9 mouse cellular contexts compared by ENCODE assay signal in genomic region chr7:141945927-141946326, GRCm38 (mm10). TPM values are rescaled to one million over a fixed set of nuclear protein-coding genes. Genes with fewer than 3 reads are reported as not detected.
A peak's percentile ranks its signal among the peaks of the same experiment; 100 is the strongest.
DNase-seq lines count a peak whose midpoint lies in the region; ATAC-seq lines count a peak whose summit lies in the region.
"Had no signal": no experiment of that assay in that cellular context is flagged by ENCODE, and none has a peak within 500 bp of the region (broad histone marks: within the 10 kb centered on the region; RNA-seq: fewer than 3 reads in every experiment).

No protein-coding gene starts in this region.

- WGBS in hindbrain, embryonic 13.5 days: 8% methylated on average over 7 of the region's 7 CpGs

- H3K27me3 ChIP-seq in hindbrain, embryonic 13.5 days: peaks cover 5% of the 10 kb centered on the region; the same call in 1 of the 2 replicates

- no peaks in the 10 kb centered on the region for H3K9me3 ChIP-seq in hindbrain, embryonic 13.5 days

- H3K4me3 ChIP-seq in hindbrain, embryonic 13.5 days: peak overlapping the region; percentile 15

- intact Hi-C loops in left cerebral cortex, postnatal 4 days (cut with DNase I): no loop called here

- no peak for ATAC-seq in hindbrain, embryonic 13.5 days (ENCODE audit: low FRiP score)
- ATAC-seq in megakaryocyte progenitor cell, adult 5-6 weeks (replicated peaks; ENCODE audit: poor library complexity): no peak

- H3K36me3 ChIP-seq in hindbrain, embryonic 13.5 days: no peaks in the 10 kb centered on the region

- H3K4me2 ChIP-seq in hindbrain, embryonic 13.5 days: peak overlapping the region; percentile 38

- H3K27ac ChIP-seq in hindbrain, embryonic 13.5 days: peak overlapping the region; percentile 82

- DNase-seq in testis, postnatal 14 days (ENCODE audit: low spot score): peak; percentile 20
- no peak for DNase-seq in testis, postnatal 10 days (ENCODE audit: low spot score)
- peak; percentile 55 for DNase-seq in left cerebral cortex, postnatal 4 days
- no peak for DNase-seq in lung, postnatal 36 days
- no peak for DNase-seq in gastrocnemius, postnatal 25 days
- DNase-seq in adrenal gland, postnatal 10 days: no peak

- peaks cover 58% of the 10 kb centered on the region for H3K4me1 ChIP-seq in hindbrain, embryonic 13.5 days (replicated peaks)

- peak overlapping the region; percentile 59; the same call in 1 of the 2 replicates for H3K9ac ChIP-seq in hindbrain, embryonic 13.5 days

RNA-seq across cellular contexts. Expression of gene Brsk2, which starts 3.6 kb away (rescaled TPM):
- polyA plus RNA-seq in hindbrain, embryonic 13.5 days (2015; fragmentation: Nextera tagmentation; extraction: Ambion mirVana): 22.5 and 24.5 TPM in 2 replicates
- 100 to 1,000 TPM; 167 TPM for total RNA-seq in left cerebral cortex, postnatal 4 days (2021)
- total RNA-seq in megakaryocyte progenitor cell, adult 5-6 weeks (2015): not detected in 2 replicates
- total RNA-seq in megakaryocyte progenitor cell, adult 5-6 weeks (2017): 0.12 TPM in 1 of 2 replicates, not detected in the other
- total RNA-seq in gastrocnemius, postnatal 25 days (2021): under 1 TPM; 0.11 to 0.26 TPM
- 1 to 10 TPM; 2.8 to 4.7 TPM for total RNA-seq in adrenal gland, postnatal 10 days (2021)
- polyA plus RNA-seq: liver, adult 2 months had no signal

RNA-seq across cellular contexts. Expression of gene Tollip, which starts 27.6 kb away (rescaled TPM):
- 70.1 and 72.9 TPM in 2 replicates for polyA plus RNA-seq in hindbrain, embryonic 13.5 days (2015; fragmentation: Nextera tagmentation; extraction: Ambion mirVana)
- total RNA-seq in left cerebral cortex, postnatal 4 days (2021): 10 to 100 TPM; 77.1 to 81.7 TPM
- total RNA-seq in megakaryocyte progenitor cell, adult 5-6 weeks (2015): 26.9 and 27.8 TPM in 2 replicates
- 26.6 and 30.6 TPM in 2 replicates for total RNA-seq in megakaryocyte progenitor cell, adult 5-6 weeks (2017)
- 10 to 100 TPM; 26.3 to 28.5 TPM for total RNA-seq in gastrocnemius, postnatal 25 days (2021)
- 10 to 100 TPM; 43.0 to 49.4 TPM for total RNA-seq in adrenal gland, postnatal 10 days (2021)

Comparison
In these comparisons a context has a peak if more than half of its experiments do, and no peak if none do; other contexts are left out.
1. DNase-seq: peak in testis, postnatal 14 days (single experiment) and left cerebral cortex, postnatal 4 days (single experiment); none in testis, postnatal 10 days (single experiment), lung, postnatal 36 days (single experiment), gastrocnemius, postnatal 25 days (single experiment) and adrenal gland, postnatal 10 days (single experiment).
2. RNA of gene Brsk2, which starts 3.6 kb away (total RNA-seq): 167 TPM in left cerebral cortex, postnatal 4 days; 2.8 to 4.7 TPM in adrenal gland, postnatal 10 days, 0.11 to 0.26 TPM in gastrocnemius, postnatal 25 days and 0.12 TPM in megakaryocyte progenitor cell, adult 5-6 weeks; every median in the first group is over 10 times any median in the second.